Mouse (Mus musculus) B cell, adult 2 months (primary cell): ENCODE measurements around the gene Syt5.

Source experiments
- DNase-seq, 2 experiments: peaks; one replicate each; pipeline ENCODE4 v3.0.0; 2022

The Syt5 gene

GRCm38 (mm10) chr7:4499034-4499433, 48.3 kb downstream of the Syt5 start:
- DNase-seq = no peak

GRCm38 (mm10) chr7:4498251-4498650, 49.1 kb downstream of the Syt5 start:
- no peak for DNase-seq

- no peak for DNase-seq
These were observed 50.0 kb downstream of the Syt5 start for GRCm38 (mm10) chr7:4497271-4497903.

- no peak for DNase-seq
These were observed 50.9 kb downstream of the Syt5 start for GRCm38 (mm10) chr7:4496468-4496867.

- DNase-seq = no peak
These were observed 53.4 kb downstream of the Syt5 start for GRCm38 (mm10) chr7:4493991-4494390.

- peak in 1 of 2 experiments; percentile 33 for DNase-seq
These were observed 54.8 kb downstream of the Syt5 start for GRCm38 (mm10) chr7:4492284-4493224.

GRCm38 (mm10) chr7:4491308-4491707, 56.0 kb downstream of the Syt5 start:
- no peak for DNase-seq
